Mouse (Mus musculus) midbrain, embryonic 15.5 days (tissue): ENCODE measurements around the gene Samd15. TPM values are rescaled to one million over a fixed set of nuclear protein-coding genes. Genes with fewer than 3 reads are reported as not detected.

ENCODE experiments used
- ATAC-seq: fragments of 200-750 bp; cut with Nextera tagmentation; replicated peaks from 2 replicates; pipeline ENCODE4 v1.8.0; 2017; ENCODE audit warnings: moderate TSS enrichment
- H3K27ac ChIP-seq: fragments of 300-500 bp; sonication (generic); 2 replicates; pipeline ENCODE4 v1.5.1; 2015; ENCODE audit warnings: mild to moderate bottlenecking, inconsistent platforms
- H3K27me3 ChIP-seq: fragments of 300-500 bp; sonication (generic); replicated peaks from 2 replicates; pipeline ENCODE4 v1.6.1; 2015; ENCODE audit warnings: inconsistent platforms
- H3K36me3 ChIP-seq: fragments of 300-500 bp; sonication (generic); replicated peaks from 2 replicates; pipeline ENCODE4 v1.6.1; 2015; ENCODE audit warnings: inconsistent platforms
- H3K4me1 ChIP-seq: fragments of 300-500 bp; sonication (generic); 2 replicates; pipeline ENCODE4 v1.6.1; 2015; ENCODE audit warnings: inconsistent platforms
- H3K4me2 ChIP-seq: fragments of 300-500 bp; sonication (generic); 2 replicates; pipeline ENCODE4 v1.6.1; 2015; ENCODE audit warnings: inconsistent platforms, mild to moderate bottlenecking, moderate library complexity
- H3K4me3 ChIP-seq: fragments of 300-500 bp; sonication (generic); 2 replicates; pipeline ENCODE4 v1.5.1; 2015; ENCODE audit warnings: mild to moderate bottlenecking, inconsistent platforms
- H3K9ac ChIP-seq: fragments of 300-500 bp; sonication (generic); 2 replicates; pipeline ENCODE4 v1.6.1; 2015; ENCODE audit warnings: mild to moderate bottlenecking, inconsistent platforms
- H3K9me3 ChIP-seq: fragments of 300-500 bp; sonication (generic); 2 replicates; pipeline ENCODE4 v1.6.1; 2016; ENCODE audit warnings: inconsistent platforms
- WGBS: fragments of 180-500 bp; shearing (Covaris S2); methylation state at CpG from one replicate; pipeline ENCODE4 v1.1.7; 2015; ENCODE audit warnings: mixed read lengths; 5-methylcytosine and 5-hydroxymethylcytosine counted together
- polyA plus RNA-seq: library from polyadenylated mRNA; unstranded; fragments of >200 nt; fragmentation: Nextera tagmentation; extraction: Ambion mirVana; gene quantifications from 2 replicates; pipeline ENCODE4 v1.2.1, GENCODE M21; 2015

Samd15 gene
- polyA plus RNA-seq, 1 experiment from 2014 or later = 2.8 TPM

- Histone ChIP-seq H3K9me3 (no peaks in the 10 kb centered on the region), H3K4me2 (no peak within 1 kb of the TSS), H3K4me1 (no peaks in the 10 kb centered on the region), H3K4me3 (no peak within 1 kb of the TSS), H3K9ac (no peak within 1 kb of the TSS), H3K27ac (no peak within 1 kb of the TSS), H3K27me3 (no peaks in the 10 kb centered on the region), H3K36me3 (peaks cover 44% of the 10 kb centered on the region)
- ATAC-seq = no peak
- WGBS = 100% methylated on average over 1 of the region's 1 CpGs
Measured at GRCm38 (mm10) chr12:87238632-87239031, 39.1 kb downstream of the Samd15 start, which contains the start of gene Noxred1. Gene Noxred1, minus strand, starts transcription at chr12:87238732.

- Histone ChIP-seq H3K4me1 (no peaks in the 10 kb centered on the region), H3K9me3 (no peaks in the 10 kb centered on the region), H3K27me3 (no peaks in the 10 kb centered on the region), H3K27ac (no peak overlapping the region), H3K4me2 (no peak overlapping the region), H3K4me3 (no peak overlapping the region), H3K36me3 (peaks cover 68% of the 10 kb centered on the region), H3K9ac (no peak overlapping the region)
- 92% methylated on average over 6 of the region's 6 CpGs for WGBS
- ATAC-seq = no peak
Measured at GRCm38 (mm10) chr12:87250161-87250560, 50.6 kb downstream of the Samd15 start.

- H3K9ac ChIP-seq = no peak overlapping the region
- H3K4me2 ChIP-seq = no peak overlapping the region
- ATAC-seq = no peak
- no peak overlapping the region for H3K27ac ChIP-seq
- no peak overlapping the region for H3K4me3 ChIP-seq
- no peaks in the 10 kb centered on the region for H3K9me3 ChIP-seq
- H3K27me3 ChIP-seq = no peaks in the 10 kb centered on the region
- 96% methylated on average over 6 of the region's 6 CpGs for WGBS
- peaks cover 85% of the 10 kb centered on the region for H3K36me3 ChIP-seq
- no peaks in the 10 kb centered on the region for H3K4me1 ChIP-seq
Measured at GRCm38 (mm10) chr12:87253878-87254277, 54.4 kb downstream of the Samd15 start.

GRCm38 (mm10) chr12:87256629-87257028 is 57.1 kb downstream of the Samd15 start:
- ATAC-seq = no peak
- peaks cover 78% of the 10 kb centered on the region for H3K36me3 ChIP-seq
- no peaks in the 10 kb centered on the region for H3K9me3 ChIP-seq
- H3K4me3 ChIP-seq = no peak overlapping the region
- H3K27ac ChIP-seq = no peak overlapping the region
- no peaks in the 10 kb centered on the region for H3K27me3 ChIP-seq
- H3K9ac ChIP-seq = no peak overlapping the region
- no peaks in the 10 kb centered on the region for H3K4me1 ChIP-seq
- 95% methylated on average over 5 of the region's 5 CpGs for WGBS
- no peak overlapping the region for H3K4me2 ChIP-seq

GRCm38 (mm10) chr12:87260562-87260961 is 61.0 kb downstream of the Samd15 start:
- WGBS = 93% methylated on average over 8 of the region's 8 CpGs
- Histone ChIP-seq H3K9me3 (no peaks in the 10 kb centered on the region), H3K4me2 (no peak overlapping the region), H3K27me3 (no peaks in the 10 kb centered on the region), H3K36me3 (peaks cover 56% of the 10 kb centered on the region), H3K27ac (no peak overlapping the region), H3K4me3 (no peak overlapping the region), H3K4me1 (peaks cover 12% of the 10 kb centered on the region), H3K9ac (no peak overlapping the region)
- no peak for ATAC-seq

Other genes starting within 250 kb of the Samd15 start
- 17.8 and 21.8 TPM in 2 replicates for gene Zdhhc22, start 209.3 kb upstream of the Samd15 start, polyA plus RNA-seq
- gene Tmem63c, start 178.4 kb upstream of the Samd15 start, polyA plus RNA-seq = 11.1 and 12.7 TPM in 2 replicates
- 6.2 and 6.8 TPM in 2 replicates for gene Ngb, start 97.2 kb upstream of the Samd15 start, polyA plus RNA-seq
- gene Gstz1, start 52.6 kb upstream of the Samd15 start, polyA plus RNA-seq = 26.9 and 28.9 TPM in 2 replicates
- gene Pomt2, start 51.8 kb upstream of the Samd15 start, polyA plus RNA-seq = 15.8 and 17.1 TPM in 2 replicates
- 4.8 and 5.4 TPM in 2 replicates for gene Tmed8, start 731 bp downstream of the Samd15 start, polyA plus RNA-seq
- 1.6 and 1.7 TPM in 2 replicates for gene Noxred1, start 39.0 kb downstream of the Samd15 start, polyA plus RNA-seq
- 61.5 and 64.2 TPM in 2 replicates for gene Vipas39, start 66.5 kb downstream of the Samd15 start, polyA plus RNA-seq
- gene Ahsa1, start 66.8 kb downstream of the Samd15 start, polyA plus RNA-seq = 217 and 222 TPM in 2 replicates
- gene Ism2, start 100.0 kb downstream of the Samd15 start, polyA plus RNA-seq = 1.4 and 1.8 TPM in 2 replicates
- 59.4 and 68.5 TPM in 2 replicates for gene Sptlc2, start 188.6 kb downstream of the Samd15 start, polyA plus RNA-seq
- 222 and 229 TPM in 2 replicates for gene Slirp, start 244.2 kb downstream of the Samd15 start, polyA plus RNA-seq
- gene Alkbh1, start 244.3 kb downstream of the Samd15 start, polyA plus RNA-seq = 39.0 and 47.3 TPM in 2 replicates